Mouse (Mus musculus): ENCODE data around the gene Pkp3. TPM values are rescaled to one million over a fixed set of nuclear protein-coding genes. Genes with fewer than 3 reads are reported as not detected.

The Pkp3 gene
- total RNA-seq, 4 experiments from 2014 or later: not detected

Other genes with a start within 250 kb of the Pkp3 start
- gene Urah, start 243.2 kb upstream of the Pkp3 start, total RNA-seq (2022): not detected
- gene Scgb1c1, start 232.7 kb upstream of the Pkp3 start, total RNA-seq (2022): not detected
- not detected for gene Odf3, start 230.4 kb upstream of the Pkp3 start, total RNA-seq (2022)
- gene Gm45785, start 221.9 kb upstream of the Pkp3 start, total RNA-seq (2022): not detected
- gene Ric8a, start 221.3 kb upstream of the Pkp3 start, total RNA-seq (2022): 10 to 100 TPM; 11.8 to 13.5 (median 13.1) TPM
- gene Bet1l, start 220.6 kb upstream of the Pkp3 start, total RNA-seq (2022): 1 to 10 TPM; 6.5 to 7.7 (median 6.8) TPM
- 10 to 100 TPM; 85.3 to 96.3 (median 89.9) TPM for gene Psmd13, start 196.2 kb upstream of the Pkp3 start, total RNA-seq (2022)
- 10 to 100 TPM; 18.7 to 23.2 (median 22.2) TPM for gene Sirt3, start 195.9 kb upstream of the Pkp3 start, total RNA-seq (2022)
- gene Cox8b, start 177.8 kb upstream of the Pkp3 start, total RNA-seq (2022): 1,000 to 10,000 TPM; 1,780 to 2,019 (median 1,893) TPM
- gene Nlrp6, start 157.3 kb upstream of the Pkp3 start, total RNA-seq (2022): under 1 TPM in 1 of 4 experiments, not detected in 3; 0.08 TPM
- gene Pgghg, start 136.8 kb upstream of the Pkp3 start, total RNA-seq (2022): 1 to 10 TPM; 1.4 to 2.8 (median 2.2) TPM
- gene Ifitm5, start 127.9 kb upstream of the Pkp3 start, total RNA-seq (2022): under 1 TPM in 2 of 4 experiments, not detected in 2; 0.34 to 0.53 TPM
- not detected for gene Gm45717, start 122.3 kb upstream of the Pkp3 start, total RNA-seq (2022)
- 10 to 100 TPM; 25.1 to 51.9 (median 30.1) TPM for gene Ifitm2, start 122.2 kb upstream of the Pkp3 start, total RNA-seq (2022)
- under 1 TPM; 0.34 to 0.99 (median 0.77) TPM for gene Ifitm1, start 111.0 kb upstream of the Pkp3 start, total RNA-seq (2022)
- gene Ifitm3, start 67.4 kb upstream of the Pkp3 start, total RNA-seq (2022): 10 to 100 TPM; 20.8 to 38.8 (median 27.1) TPM
- not detected for gene Ifitm6, start 60.3 kb upstream of the Pkp3 start, total RNA-seq (2022)
- gene Gm17387, start 49.1 kb upstream of the Pkp3 start, total RNA-seq (2022): not detected
- gene B4galnt4, start 17.1 kb upstream of the Pkp3 start, total RNA-seq (2022): under 1 TPM in 2 of 4 experiments, not detected in 2; 0.20 to 0.59 TPM
- 1 to 10 TPM; 1.4 to 1.6 (median 1.5) TPM for gene Sigirr, start 22.4 kb downstream of the Pkp3 start, total RNA-seq (2022)
- gene Ano9, start 39.6 kb downstream of the Pkp3 start, total RNA-seq (2022): not detected
- 10 to 100 TPM; 18.6 to 26.4 (median 22.0) TPM for gene Ptdss2, start 44.2 kb downstream of the Pkp3 start, total RNA-seq (2022)
- 10 to 100 TPM; 51.3 to 63.6 (median 53.6) TPM for gene Rnh1, start 94.6 kb downstream of the Pkp3 start, total RNA-seq (2022)
- gene Hras, start 115.8 kb downstream of the Pkp3 start, total RNA-seq (2022): 100 to 1,000 TPM; 112 to 158 (median 132) TPM
- 1 to 10 TPM; 1.4 to 2.5 (median 2.0) TPM for gene Lrrc56, start 115.9 kb downstream of the Pkp3 start, total RNA-seq (2022)
- gene Lmntd2, start 135.9 kb downstream of the Pkp3 start, total RNA-seq (2022): not detected
- under 1 TPM in 2 of 4 experiments, not detected in 2; 0.38 to 0.56 TPM for gene Rassf7, start 137.6 kb downstream of the Pkp3 start, total RNA-seq (2022)
- 10 to 100 TPM; 16.8 to 25.3 (median 19.4) TPM for gene Phrf1, start 150.6 kb downstream of the Pkp3 start, total RNA-seq (2022)
- under 1 TPM; 0.27 to 0.80 (median 0.50) TPM for gene Irf7, start 188.3 kb downstream of the Pkp3 start, total RNA-seq (2022)
- not detected for gene Cdhr5, start 198.6 kb downstream of the Pkp3 start, total RNA-seq (2022)
- gene Sct, start 200.9 kb downstream of the Pkp3 start, total RNA-seq (2022): not detected
- not detected for gene Drd4, start 213.8 kb downstream of the Pkp3 start, total RNA-seq (2022)
- gene Deaf1, start 249.5 kb downstream of the Pkp3 start, total RNA-seq (2022): 10 to 100 TPM; 10.6 to 15.1 (median 12.7) TPM
- 10 to 100 TPM in 3 of 4 experiments, 1 to 10 TPM in 1; 9.1 to 11.5 (median 11.3) TPM for gene Tmem80, start 249.5 kb downstream of the Pkp3 start, total RNA-seq (2022)

All from gastrocnemius, adult 8-10 months (tissue).